Mouse (Mus musculus): Measurements from ENCODE around the gene Polr3b.

Polr3b gene

GRCm38 (mm10) chr10:84772380-84773130 is 150.5 kb downstream of the Polr3b start:
- peak; percentile 35 for DNase-seq

DNA sequence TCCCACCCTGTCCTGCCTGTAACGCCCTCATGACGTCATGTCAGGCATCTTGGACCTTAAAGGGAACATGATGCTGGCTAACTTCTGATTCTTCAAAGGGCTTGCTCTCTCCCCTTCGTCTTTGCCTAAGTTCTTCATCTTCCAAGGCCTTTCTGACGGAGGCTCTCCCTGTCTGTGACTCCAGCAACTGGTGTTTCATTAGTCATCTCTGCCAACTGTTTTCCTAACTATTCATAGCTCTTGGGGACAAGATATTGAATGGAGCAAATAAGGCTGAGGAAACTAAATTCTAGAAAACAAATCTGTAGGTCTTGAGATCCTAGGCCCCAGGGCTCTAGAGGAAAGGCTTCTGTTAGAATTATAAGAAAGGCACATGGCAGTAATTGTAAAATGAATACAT is 151.8 kb downstream of the Polr3b start:
- no peak for DNase-seq

GRCm38 (mm10) chr10:84774573-84774972 is 152.5 kb downstream of the Polr3b start:
- DNase-seq = peak; percentile 21

Measured in right cerebral cortex, postnatal 25 days (tissue).